Mouse (Mus musculus): Measurements from ENCODE around the gene Nsf. TPM values are rescaled to one million over a fixed set of nuclear protein-coding genes. Genes with fewer than 3 reads are reported as not detected.

Nsf gene
- total and polyA plus RNA-seq, 3 experiments: 16.5 to 28.7 (median 26.9) TPM

DNA sequence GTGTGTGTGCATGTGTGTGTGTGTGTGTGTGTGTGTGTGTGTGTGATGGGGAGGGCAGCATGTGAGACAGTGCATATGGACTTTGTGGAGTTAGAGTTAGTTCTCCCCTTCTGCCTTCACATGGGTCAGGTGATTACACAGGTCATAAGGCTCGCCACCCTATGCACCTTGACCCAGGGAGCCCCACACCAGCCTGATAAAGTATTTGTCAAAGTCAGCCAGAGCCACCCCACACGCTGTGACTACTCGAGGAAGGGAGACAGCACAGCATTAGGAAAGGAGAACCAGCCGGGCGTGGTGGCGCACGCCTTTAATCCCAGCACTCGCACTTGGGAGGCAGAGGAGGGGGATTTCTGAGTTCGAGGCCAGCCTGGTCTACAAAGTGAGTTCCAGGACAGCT lies 83.5 kb downstream of the Nsf start:
- Histone ChIP-seq H3K27ac (no peak overlapping the region), H3K9ac (ENCODE audit: low read depth, low read length) (no peak overlapping the region), H3K4me1 (ENCODE audit: control insufficient read depth, insufficient read depth, low read length) (no peaks in the 10 kb centered on the region), H3K27me3 (ENCODE audit: control insufficient read depth, insufficient read depth, low read length) (no peaks in the 10 kb centered on the region), H3K4me3 (no peak overlapping the region), H3K36me3 (ENCODE audit: control insufficient read depth, insufficient read depth, low read length) (no peaks in the 10 kb centered on the region), H3K79me2 (replicated peaks; ENCODE audit: control insufficient read depth, insufficient read depth, low read length) (no peaks in the 10 kb centered on the region)
- TF ChIP-seq EP300 (IDR thresholded peaks at IDR 0.05; ENCODE audit: insufficient read depth, low read depth, low read length): no peak
- no peak for DNase-seq
- WGBS: 92% methylated on average over 9 of the region's 9 CpGs
- intact Hi-C loops (cut with DNase I): no loop called here

DNA sequence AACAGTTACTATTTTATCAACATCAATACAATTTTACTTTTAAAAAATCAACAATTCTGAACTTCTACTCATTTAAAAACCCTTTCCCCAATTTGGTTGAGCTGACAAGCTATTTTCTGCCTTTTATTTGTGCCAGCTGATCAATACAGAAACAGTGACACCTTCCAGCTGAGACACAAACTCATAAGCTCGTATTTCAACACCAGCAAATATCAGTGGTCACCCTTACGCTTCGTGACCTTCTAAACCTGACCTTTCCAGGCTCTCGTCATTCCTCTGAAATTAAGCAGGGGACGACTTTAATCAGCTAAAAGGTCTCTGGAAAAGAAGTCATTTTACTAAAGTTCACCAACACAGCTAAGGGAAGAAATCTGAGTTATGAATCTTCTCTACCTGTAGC lies 86.2 kb downstream of the Nsf start:
- intact Hi-C loops (cut with DNase I): no loop called here
- H3K9ac ChIP-seq (ENCODE audit: low read depth, low read length): no peak overlapping the region
- no peaks in the 10 kb centered on the region for H3K4me1 ChIP-seq (ENCODE audit: control insufficient read depth, insufficient read depth, low read length)
- no peak overlapping the region for H3K27ac ChIP-seq
- TF ChIP-seq POLR2A (IDR thresholded peaks at IDR 0.05; ENCODE audit: insufficient read depth, low read depth, low read length) (no peak), EP300 (IDR thresholded peaks at IDR 0.05; ENCODE audit: insufficient read depth, low read depth, low read length) (no peak), CTCF (IDR thresholded peaks at IDR 0.05) (no peak)
- H3K36me3 ChIP-seq (ENCODE audit: control insufficient read depth, insufficient read depth, low read length): no peaks in the 10 kb centered on the region
- H3K79me2 ChIP-seq (replicated peaks; ENCODE audit: control insufficient read depth, insufficient read depth, low read length): no peaks in the 10 kb centered on the region
- WGBS: 74% methylated on average over 5 of the region's 5 CpGs
- no peak for DNase-seq
- H3K27me3 ChIP-seq (ENCODE audit: control insufficient read depth, insufficient read depth, low read length): no peaks in the 10 kb centered on the region
- H3K4me3 ChIP-seq: no peak overlapping the region

DNA sequence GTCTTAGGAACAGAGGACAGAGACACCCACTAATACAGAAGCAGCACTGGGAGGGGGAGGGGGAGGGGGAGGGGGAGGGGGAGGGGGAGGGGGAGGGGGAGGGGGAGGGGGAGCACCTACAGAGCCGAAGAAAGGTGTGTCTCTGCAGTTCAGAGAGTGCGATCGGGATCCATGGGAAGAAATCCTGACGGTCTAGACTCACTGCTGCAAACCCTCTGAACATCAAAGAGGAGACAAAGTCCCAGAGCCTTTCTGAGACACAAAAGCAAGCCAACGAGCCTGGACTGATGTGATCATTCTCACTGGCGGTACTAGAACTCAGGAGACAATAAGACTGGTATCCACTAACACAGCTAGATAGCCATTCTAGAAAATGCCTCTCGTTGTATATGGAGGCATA lies 88.5 kb downstream of the Nsf start:
- TF ChIP-seq CTCF (IDR thresholded peaks at IDR 0.05) (no peak), POLR2A (IDR thresholded peaks at IDR 0.05; ENCODE audit: insufficient read depth, low read depth, low read length) (no peak), EP300 (IDR thresholded peaks at IDR 0.05; ENCODE audit: insufficient read depth, low read depth, low read length) (no peak)
- WGBS: 92% methylated on average over 7 of the region's 7 CpGs
- intact Hi-C loops (cut with DNase I): no loop called here
- Histone ChIP-seq H3K4me1 (ENCODE audit: control insufficient read depth, insufficient read depth, low read length) (no peaks in the 10 kb centered on the region), H3K36me3 (ENCODE audit: control insufficient read depth, insufficient read depth, low read length) (no peaks in the 10 kb centered on the region), H3K4me3 (no peak overlapping the region), H3K9ac (ENCODE audit: low read depth, low read length) (no peak overlapping the region), H3K27me3 (ENCODE audit: control insufficient read depth, insufficient read depth, low read length) (no peaks in the 10 kb centered on the region), H3K27ac (no peak overlapping the region), H3K79me2 (replicated peaks; ENCODE audit: control insufficient read depth, insufficient read depth, low read length) (no peaks in the 10 kb centered on the region)
- DNase-seq: no peak

DNA sequence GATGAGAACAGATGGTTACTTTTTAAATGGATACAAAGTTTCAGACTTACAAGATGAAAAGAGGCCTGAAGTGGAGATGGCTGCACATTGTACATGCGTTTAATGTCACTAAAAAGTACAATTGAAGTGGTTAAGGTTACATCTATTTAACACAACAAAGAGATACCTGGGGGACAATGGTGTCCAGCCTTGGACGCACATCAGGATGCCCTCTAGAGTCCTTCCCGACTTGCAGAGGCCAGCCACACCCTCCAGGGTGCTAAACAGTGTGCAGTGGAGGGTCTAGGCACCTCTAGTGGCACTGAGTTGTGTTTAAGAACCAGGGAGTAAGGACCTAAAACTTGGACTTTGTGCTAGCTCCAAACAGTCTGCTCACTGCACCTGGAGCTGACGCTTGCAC lies 89.4 kb downstream of the Nsf start:
- intact Hi-C loops (cut with DNase I): no loop called here
- WGBS: 91% methylated on average over 4 of the region's 4 CpGs

DNA sequence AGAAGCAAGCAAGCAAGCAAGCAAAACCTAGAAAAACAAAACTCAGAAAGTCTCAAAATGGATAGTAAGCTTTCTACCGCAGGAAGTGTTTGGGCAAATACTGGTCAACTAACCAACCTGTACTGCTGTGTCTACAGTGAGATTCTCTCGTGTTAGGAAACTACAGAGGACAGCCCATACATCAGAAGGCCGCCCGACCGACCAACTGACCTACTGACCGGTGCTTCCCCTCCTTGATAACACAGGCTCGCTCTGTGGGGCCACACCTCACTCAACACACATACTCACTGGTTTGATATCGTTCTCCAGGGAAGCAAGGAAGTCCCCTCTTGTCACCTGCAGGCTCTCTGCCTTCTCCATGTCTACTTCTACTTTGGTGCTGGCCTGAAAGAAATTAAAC lies 90.9 kb downstream of the Nsf start:
- no peak for DNase-seq
- 63% methylated on average over 8 of the region's 8 CpGs for WGBS

More for the DNA sequence above, 89.4 kb downstream of the Nsf start:
- H3K27me3 ChIP-seq (ENCODE audit: control insufficient read depth, insufficient read depth, low read length): no peaks in the 10 kb centered on the region
- no peaks in the 10 kb centered on the region for H3K79me2 ChIP-seq (replicated peaks; ENCODE audit: control insufficient read depth, insufficient read depth, low read length)
- H3K27ac ChIP-seq: no peak overlapping the region
- TF ChIP-seq POLR2A (IDR thresholded peaks at IDR 0.05; ENCODE audit: insufficient read depth, low read depth, low read length) (no peak), EP300 (IDR thresholded peaks at IDR 0.05; ENCODE audit: insufficient read depth, low read depth, low read length) (no peak), CTCF (IDR thresholded peaks at IDR 0.05) (no peak)
- no peaks in the 10 kb centered on the region for H3K4me1 ChIP-seq (ENCODE audit: control insufficient read depth, insufficient read depth, low read length)
- no peaks in the 10 kb centered on the region for H3K36me3 ChIP-seq (ENCODE audit: control insufficient read depth, insufficient read depth, low read length)
- H3K4me3 ChIP-seq: no peak overlapping the region
- H3K9ac ChIP-seq (ENCODE audit: low read depth, low read length): no peak overlapping the region
- DNase-seq: no peak

DNA sequence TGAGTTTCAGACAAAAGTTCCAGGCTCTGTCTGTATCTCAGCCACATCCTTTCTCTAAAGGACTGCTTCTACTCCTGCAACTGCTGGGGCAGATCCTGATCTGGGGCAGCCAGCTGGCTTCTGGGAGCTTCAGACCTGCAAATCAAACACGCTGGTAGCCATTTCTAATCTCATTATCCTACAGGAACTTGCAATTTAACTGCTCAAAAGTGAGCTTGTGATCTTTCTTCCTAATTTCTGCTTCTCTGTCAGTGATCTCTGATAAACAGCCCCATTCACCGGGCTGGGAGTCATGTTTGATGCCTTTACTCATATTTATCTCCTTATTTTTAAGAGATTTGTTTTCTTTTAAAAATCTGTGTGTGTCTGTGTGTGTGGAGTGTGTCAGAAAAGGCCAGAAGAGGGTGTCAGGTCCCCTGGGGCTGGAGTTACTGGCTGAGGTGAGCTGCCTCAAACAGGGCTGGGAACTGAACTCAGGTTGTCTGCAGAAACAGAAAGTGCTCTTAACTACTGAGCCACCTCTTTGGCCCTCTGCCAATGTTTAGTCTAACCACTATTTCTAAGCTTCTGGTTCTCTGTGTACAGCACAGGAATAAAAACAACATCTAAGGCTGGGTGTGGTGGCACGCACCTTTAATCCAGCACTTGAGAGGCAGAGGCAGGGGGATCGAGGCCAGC lies 93.8 kb downstream of the Nsf start:
- DNase-seq: no peak
- no peaks in the 10 kb centered on the region for H3K36me3 ChIP-seq (ENCODE audit: control insufficient read depth, insufficient read depth, low read length)
- 86% methylated on average over 4 of the region's 4 CpGs for WGBS
- no peak overlapping the region for H3K9ac ChIP-seq (ENCODE audit: low read depth, low read length)
- no peak overlapping the region for H3K27ac ChIP-seq
- H3K79me2 ChIP-seq (replicated peaks; ENCODE audit: control insufficient read depth, insufficient read depth, low read length): no peaks in the 10 kb centered on the region
- intact Hi-C loops (cut with DNase I): no loop called here
- no peak for TF ChIP-seq CTCF (IDR thresholded peaks at IDR 0.05)
- no peak for TF ChIP-seq POLR2A (IDR thresholded peaks at IDR 0.05; ENCODE audit: insufficient read depth, low read depth, low read length)
- TF ChIP-seq EP300 (IDR thresholded peaks at IDR 0.05; ENCODE audit: insufficient read depth, low read depth, low read length): no peak
- H3K27me3 ChIP-seq (ENCODE audit: control insufficient read depth, insufficient read depth, low read length): no peaks in the 10 kb centered on the region
- no peak overlapping the region for H3K4me3 ChIP-seq
- no peaks in the 10 kb centered on the region for H3K4me1 ChIP-seq (ENCODE audit: control insufficient read depth, insufficient read depth, low read length)

More for the DNA sequence above, 90.9 kb downstream of the Nsf start:
- Histone ChIP-seq H3K4me3 (no peak overlapping the region), H3K9ac (ENCODE audit: low read depth, low read length) (no peak overlapping the region), H3K79me2 (replicated peaks; ENCODE audit: control insufficient read depth, insufficient read depth, low read length) (no peaks in the 10 kb centered on the region), H3K4me1 (ENCODE audit: control insufficient read depth, insufficient read depth, low read length) (no peaks in the 10 kb centered on the region), H3K27ac (no peak overlapping the region), H3K36me3 (ENCODE audit: control insufficient read depth, insufficient read depth, low read length) (no peaks in the 10 kb centered on the region), H3K27me3 (ENCODE audit: control insufficient read depth, insufficient read depth, low read length) (no peaks in the 10 kb centered on the region)
- intact Hi-C loops (cut with DNase I): no loop called here
- no peak for TF ChIP-seq EP300 (IDR thresholded peaks at IDR 0.05; ENCODE audit: insufficient read depth, low read depth, low read length)
- no peak for TF ChIP-seq POLR2A (IDR thresholded peaks at IDR 0.05; ENCODE audit: insufficient read depth, low read depth, low read length)
- TF ChIP-seq CTCF (IDR thresholded peaks at IDR 0.05): no peak
